Mouse (Mus musculus) cerebral cortex, adult 2 months (tissue): ENCODE measurements around the gene Kif11.

Experiments used
- WGBS: fragments of 180-500 bp; shearing (Covaris S2); methylation state at CpG from one replicate; pipeline ENCODE4 v1.1.7; 2018; 5-methylcytosine and 5-hydroxymethylcytosine counted together

Gene Kif11

GRCm38 (mm10) chr19:37375755-37376615 is at the start of gene Kif11:
Gene Kif11 (plus strand): TSS chr19:37376403.
- under 1% methylated on average over 73 of the region's 73 CpGs for WGBS

GRCm38 (mm10) chr19:37327216-37327615 is 49.0 kb upstream of the Kif11 start:
- 72% methylated on average over 5 of the region's 5 CpGs for WGBS

GRCm38 (mm10) chr19:37332726-37333125 is 43.5 kb upstream of the Kif11 start:
- WGBS, result 78% methylated on average over 4 of the region's 4 CpGs

GRCm38 (mm10) chr19:37333357-37333756 is 42.8 kb upstream of the Kif11 start:
- 82% methylated on average over 5 of the region's 5 CpGs for WGBS

- 83% methylated on average over 1 of the region's 1 CpGs for WGBS
These were observed 40.8 kb upstream of the Kif11 start for GRCm38 (mm10) chr19:37335392-37335791.

GRCm38 (mm10) chr19:37337752-37338151 is 38.5 kb upstream of the Kif11 start, which contains the start of gene Ide:
Gene Ide (minus strand): TSS chr19:37337852.
- 37% methylated on average over 4 of the region's 4 CpGs for WGBS

GRCm38 (mm10) chr19:37340495-37340894 is 35.7 kb upstream of the Kif11 start:
- 65% methylated on average over 5 of the region's 5 CpGs for WGBS

- 55% methylated on average over 5 of the region's 5 CpGs for WGBS
These were observed 35.3 kb upstream of the Kif11 start for GRCm38 (mm10) chr19:37340931-37341330.

GRCm38 (mm10) chr19:37343899-37344298 is 32.3 kb upstream of the Kif11 start:
- 87% methylated on average over 5 of the region's 5 CpGs for WGBS

- WGBS, result 83% methylated on average over 3 of the region's 3 CpGs
These were observed 29.9 kb upstream of the Kif11 start for GRCm38 (mm10) chr19:37346258-37346657.

- 67% methylated on average over 10 of the region's 10 CpGs for WGBS
These were observed 27.9 kb upstream of the Kif11 start for GRCm38 (mm10) chr19:37348331-37348730.

GRCm38 (mm10) chr19:37352756-37353155 is 23.4 kb upstream of the Kif11 start:
- WGBS, result 96% methylated on average over 3 of the region's 3 CpGs

- 96% methylated on average over 6 of the region's 6 CpGs for WGBS
These were observed 22.9 kb upstream of the Kif11 start for GRCm38 (mm10) chr19:37353331-37353730.

- 80% methylated on average over 5 of the region's 5 CpGs for WGBS
These were observed 16.2 kb upstream of the Kif11 start for GRCm38 (mm10) chr19:37360044-37360443.

- WGBS, result 61% methylated on average over 5 of the region's 5 CpGs
These were observed 13.7 kb upstream of the Kif11 start for GRCm38 (mm10) chr19:37362545-37362944.

- 67% methylated on average over 11 of the region's 11 CpGs for WGBS
These were observed 12.9 kb upstream of the Kif11 start for GRCm38 (mm10) chr19:37363128-37363939.

GRCm38 (mm10) chr19:37368990-37369389 is 7.2 kb upstream of the Kif11 start:
- 49% methylated on average over 1 of the region's 1 CpGs for WGBS

GRCm38 (mm10) chr19:37369921-37370320 is 6.3 kb upstream of the Kif11 start:
- WGBS, result 89% methylated on average over 4 of the region's 4 CpGs

GRCm38 (mm10) chr19:37370356-37370755 is 5.8 kb upstream of the Kif11 start:
- WGBS, result 84% methylated on average over 5 of the region's 5 CpGs

GRCm38 (mm10) chr19:37374941-37375754 is 1.1 kb upstream of the Kif11 start:
- WGBS, result 20% methylated on average over 7 of the region's 7 CpGs

GRCm38 (mm10) chr19:37376841-37377240 is 638 bp downstream of the Kif11 start:
- WGBS, result under 1% methylated on average over 11 of the region's 11 CpGs
